In the genomic region with DNA sequence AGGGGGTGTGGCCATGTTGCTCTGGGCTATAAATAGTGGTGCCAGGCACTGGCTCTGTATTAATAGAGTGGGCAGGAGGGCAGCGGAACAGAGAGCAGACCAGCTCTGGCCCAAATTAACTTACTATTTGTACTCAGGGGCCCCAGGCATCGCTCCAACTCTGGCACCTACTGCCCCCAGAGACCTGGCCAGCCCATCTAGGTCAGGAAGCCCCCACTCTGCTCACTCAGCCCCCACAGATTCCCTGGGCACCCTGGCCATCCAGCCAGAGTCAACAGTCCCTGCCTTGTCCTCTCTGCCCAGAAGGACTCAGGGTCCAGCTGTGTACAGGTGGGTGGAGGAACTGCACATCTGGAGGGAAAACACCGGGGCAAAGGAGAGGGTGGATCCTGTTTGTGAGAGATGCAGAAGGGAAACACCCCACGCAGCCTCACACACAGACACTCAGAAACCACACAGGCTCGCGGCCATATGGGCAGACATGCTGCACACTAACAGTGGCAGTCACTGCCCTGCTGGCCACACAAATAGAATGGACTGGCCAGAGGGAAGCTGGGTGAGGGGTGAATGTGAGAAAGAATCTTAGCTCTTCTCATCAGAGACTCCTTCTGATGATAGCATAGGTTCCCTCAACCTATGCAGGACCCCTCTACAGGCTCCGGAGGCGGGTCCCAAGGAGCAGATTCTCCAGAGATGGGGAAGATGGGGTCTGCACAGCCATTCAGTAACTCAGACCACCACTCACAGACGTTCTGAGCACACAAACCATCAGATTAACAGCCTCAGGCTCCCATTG, we compare ENCODE assay signal across 8 mouse cellular contexts. TPM values are rescaled to one million over a fixed set of nuclear protein-coding genes. Genes with fewer than 3 reads are reported as not detected.
DNase-seq lines count a peak whose midpoint lies in the region; ATAC-seq and TF ChIP-seq lines count a peak whose summit lies in the region.

No protein-coding gene starts in this region.

- no peak for TF ChIP-seq CTCF in small intestine, adult 2 months (IDR thresholded peaks at IDR 0.05; ENCODE audit: extremely low read depth, insufficient read length, insufficient replicate concordance, low read depth, low read length)

- peaks cover 6% of the 10 kb centered on the region for H3K36me3 ChIP-seq in heart, embryonic 16.5 days (ENCODE audit: control insufficient read depth, insufficient read depth)
- H3K36me3 ChIP-seq in limb, embryonic 15.5 days = peaks cover 52% of the 10 kb centered on the region
- no peaks in the 10 kb centered on the region; the same call in 1 of the 2 replicates for H3K36me3 ChIP-seq in small intestine, adult 2 months (ENCODE audit: control insufficient read depth, insufficient read depth, low read length)

- no peaks in the 10 kb centered on the region for H3K9me3 ChIP-seq in heart, embryonic 16.5 days (replicated peaks; ENCODE audit: control insufficient read depth, low read length)
- no peaks in the 10 kb centered on the region for H3K9me3 ChIP-seq in limb, embryonic 15.5 days

- TF ChIP-seq POLR2A in small intestine, adult 2 months (IDR thresholded peaks at IDR 0.05; ENCODE audit: low read depth, low read length) = no peak

- peak overlapping the region; percentile 79 for H3K27ac ChIP-seq in heart, embryonic 16.5 days (ENCODE audit: low read length)
- peak overlapping the region; percentile 71 for H3K27ac ChIP-seq in limb, embryonic 15.5 days
- H3K27ac ChIP-seq in small intestine, adult 2 months (ENCODE audit: insufficient read depth, low read depth, low read length) = no peak overlapping the region

- ATAC-seq in heart, embryonic 16.5 days (replicated peaks; ENCODE audit: extremely low read depth, insufficient read depth, low FRiP score) = peak; percentile 23; the same call in 1 of the 2 replicates
- ATAC-seq in limb, embryonic 15.5 days (ENCODE audit: insufficient number of reproducible peaks, low FRiP score, low TSS enrichment, low read depth) = no peak

- peak; percentile 60 to 63 for DNase-seq in heart, adult 18-20 months
- no peak for DNase-seq in heart, adult 8-10 months (ENCODE audit: low spot score)
- DNase-seq in B cell, adult 2 months = peak; percentile 29 to 37
- DNase-seq in cerebellum, adult 9-10 months = peak; percentile 78
- DNase-seq in adrenal gland, adult 2 months = no peak

- peak overlapping the region; percentile 63 for H3K4me3 ChIP-seq in heart, embryonic 16.5 days (ENCODE audit: low read length)
- H3K4me3 ChIP-seq in limb, embryonic 15.5 days = peak overlapping the region; percentile 57
- H3K4me3 ChIP-seq in small intestine, adult 2 months (ENCODE audit: low read depth, low read length) = peak overlapping the region; percentile 76

- peaks cover 68% of the 10 kb centered on the region for H3K4me1 ChIP-seq in heart, embryonic 16.5 days (ENCODE audit: control insufficient read depth, insufficient read depth, low read length)
- peaks cover 55% of the 10 kb centered on the region for H3K4me1 ChIP-seq in limb, embryonic 15.5 days
- peaks cover 23% of the 10 kb centered on the region for H3K4me1 ChIP-seq in small intestine, adult 2 months (ENCODE audit: control insufficient read depth, insufficient read depth, insufficient read length, low read length)

- H3K27me3 ChIP-seq in heart, embryonic 16.5 days (ENCODE audit: control insufficient read depth, insufficient read depth, low read length) = no peaks in the 10 kb centered on the region
- H3K27me3 ChIP-seq in limb, embryonic 15.5 days = no peaks in the 10 kb centered on the region
- no peaks in the 10 kb centered on the region for H3K27me3 ChIP-seq in small intestine, adult 2 months (ENCODE audit: control insufficient read depth, insufficient read depth, low read length)

- 16% methylated on average over 9 of the region's 9 CpGs for WGBS in heart, embryonic 16.5 days
- 12% methylated on average over 9 of the region's 9 CpGs for WGBS in limb, embryonic 15.5 days
- 15% methylated on average over 9 of the region's 9 CpGs for WGBS in small intestine, adult 2 months

- peak overlapping the region; percentile 82 for H3K4me2 ChIP-seq in heart, embryonic 16.5 days (ENCODE audit: low read depth, low read length)
- H3K4me2 ChIP-seq in limb, embryonic 15.5 days = peak overlapping the region; percentile 60

- H3K9ac ChIP-seq in heart, embryonic 16.5 days (ENCODE audit: low read length) = peak overlapping the region; percentile 80
- peak overlapping the region; percentile 39 for H3K9ac ChIP-seq in limb, embryonic 15.5 days

RNA-seq across cellular contexts. Expression of gene Phldb1, which starts 14.4 kb away (rescaled TPM):
- total RNA-seq in heart, adult 18-20 months (2021) = 100 to 1,000 TPM; 109 to 125 TPM
- 100 to 1,000 TPM; 108 to 146 (median 128) TPM for total RNA-seq in heart, adult 8-10 months (2022)
- 25.9 and 30.4 TPM in 2 replicates for polyA plus RNA-seq in heart, embryonic 16.5 days (2015; fragmentation: Nextera tagmentation; extraction: Ambion mirVana)
- 37.8 and 39.2 TPM in 2 replicates for polyA plus RNA-seq in limb, embryonic 15.5 days (2015; fragmentation: Nextera tagmentation; extraction: Ambion mirVana)
- 29.8 and 34.1 TPM in 2 replicates for polyA plus RNA-seq in small intestine, adult 2 months (2012; rRNA removed)
- total RNA-seq in adrenal gland, adult 2 months (2021) = 10 to 100 TPM; 24.9 to 54.1 TPM
- polyA plus RNA-seq in adrenal gland, adult 2 months (2012; rRNA removed) = 59.7 and 90.9 TPM in 2 replicates

RNA-seq across cellular contexts. Expression of gene Arcn1, which starts 47.1 kb away (rescaled TPM):
- total RNA-seq in heart, adult 18-20 months (2021) = 10 to 100 TPM; 82.7 to 82.8 TPM
- 10 to 100 TPM; 79.7 to 89.3 (median 80.9) TPM for total RNA-seq in heart, adult 8-10 months (2022)
- polyA plus RNA-seq in heart, embryonic 16.5 days (2015; fragmentation: Nextera tagmentation; extraction: Ambion mirVana) = 120 and 132 TPM in 2 replicates
- polyA plus RNA-seq in limb, embryonic 15.5 days (2015; fragmentation: Nextera tagmentation; extraction: Ambion mirVana) = 221 and 223 TPM in 2 replicates
- polyA plus RNA-seq in small intestine, adult 2 months (2012; rRNA removed) = 19.3 and 47.9 TPM in 2 replicates
- 100 to 1,000 TPM; 145 to 172 TPM for total RNA-seq in adrenal gland, adult 2 months (2021)
- 17.1 and 23.2 TPM in 2 replicates for polyA plus RNA-seq in adrenal gland, adult 2 months (2012; rRNA removed)

RNA-seq across cellular contexts. Expression of gene Ift46, which starts 47.2 kb away (rescaled TPM):
- total RNA-seq in heart, adult 18-20 months (2021) = 10 to 100 TPM; 18.1 to 29.7 TPM
- 10 to 100 TPM; 19.1 to 35.6 (median 22.8) TPM for total RNA-seq in heart, adult 8-10 months (2022)
- 56.9 and 65.2 TPM in 2 replicates for polyA plus RNA-seq in heart, embryonic 16.5 days (2015; fragmentation: Nextera tagmentation; extraction: Ambion mirVana)
- 106 and 117 TPM in 2 replicates for polyA plus RNA-seq in limb, embryonic 15.5 days (2015; fragmentation: Nextera tagmentation; extraction: Ambion mirVana)
- polyA plus RNA-seq in small intestine, adult 2 months (2012; rRNA removed) = 13.4 and 26.2 TPM in 2 replicates
- 100 to 1,000 TPM in 1 of 2 experiments, 10 to 100 TPM in 1; 73.0 to 102 TPM for total RNA-seq in adrenal gland, adult 2 months (2021)
- polyA plus RNA-seq in adrenal gland, adult 2 months (2012; rRNA removed) = 20.7 and 22.2 TPM in 2 replicates

RNA-seq across cellular contexts. Expression of gene Treh, which starts 47.5 kb away (rescaled TPM):
- not detected for total RNA-seq in heart, adult 18-20 months (2021)
- total RNA-seq in heart, adult 8-10 months (2022) = not detected
- 0.07 TPM in 1 of 2 replicates, not detected in the other for polyA plus RNA-seq in heart, embryonic 16.5 days (2015; fragmentation: Nextera tagmentation; extraction: Ambion mirVana)
- polyA plus RNA-seq in limb, embryonic 15.5 days (2015; fragmentation: Nextera tagmentation; extraction: Ambion mirVana) = not detected in 2 replicates
- 131 and 183 TPM in 2 replicates for polyA plus RNA-seq in small intestine, adult 2 months (2012; rRNA removed)
- total RNA-seq in adrenal gland, adult 2 months (2021) = not detected
- not detected in 2 replicates for polyA plus RNA-seq in adrenal gland, adult 2 months (2012; rRNA removed)

Comparison
In these comparisons a context has a peak if more than half of its experiments do, and no peak if none do; other contexts are left out.
1. DNase-seq: peak in heart, adult 18-20 months (2 of 2), B cell, adult 2 months (2 of 2) and cerebellum, adult 9-10 months (single experiment); none in heart, adult 8-10 months (single experiment) and adrenal gland, adult 2 months (single experiment).
2. Peak in every context shown above with its lines, with median percentiles within 50 percentile points of each other: H3K4me3 ChIP-seq.